Mouse (Mus musculus) liver, adult 2 months (tissue): ENCODE data around the gene Npc2. TPM values are rescaled to one million over a fixed set of nuclear protein-coding genes. Genes with fewer than 3 reads are reported as not detected.

Experiments used
- DNase-seq: peaks from one replicate; pipeline ENCODE4 v3.0.0-alpha.2; 2011; ENCODE audit warnings: low read depth, low spot score; ENCODE audit errors: extremely low read depth
- H3K27ac ChIP-seq: fragments of 200-500 bp; replicated peaks from 2 replicates; pipeline ENCODE4 v1.5.1; 2012; ENCODE audit warnings: low read depth, mild to moderate bottlenecking, control low read depth, inconsistent platforms, low read length; ENCODE audit not compliant: insufficient read depth
- H3K27me3 ChIP-seq: fragments of 200-500 bp; 2 replicates; pipeline ENCODE4 v1.6.1; 2012; ENCODE audit warnings: mild to moderate bottlenecking, moderate library complexity, low read length, inconsistent platforms; ENCODE audit not compliant: control insufficient read depth, insufficient read depth
- H3K36me3 ChIP-seq: fragments of 200-500 bp; 2 replicates; pipeline ENCODE4 v1.6.1; 2012; ENCODE audit warnings: low read length, inconsistent platforms; ENCODE audit not compliant: control insufficient read depth, insufficient read depth
- H3K4me1 ChIP-seq: fragments of 200-500 bp; 2 replicates; pipeline ENCODE4 v1.6.1; 2011; ENCODE audit warnings: low read length; ENCODE audit not compliant: control insufficient read depth, insufficient read depth
- H3K4me3 ChIP-seq: fragments of 200-500 bp; 2 replicates; pipeline ENCODE4 v1.5.1; 2011; ENCODE audit warnings: low read depth, mild to moderate bottlenecking, control low read depth, low read length, moderate library complexity; ENCODE audit not compliant: insufficient read depth
- H3K79me2 ChIP-seq: fragments of 200-500 bp; 2 replicates; pipeline ENCODE4 v1.6.1; 2012; ENCODE audit warnings: inconsistent platforms, mild to moderate bottlenecking, low read length, moderate library complexity; ENCODE audit not compliant: control insufficient read depth, insufficient read depth
- H3K9ac ChIP-seq: fragments of 200-500 bp; 2 replicates; pipeline ENCODE4 v1.6.1; 2012; ENCODE audit warnings: low read depth, mild to moderate bottlenecking, control low read depth, inconsistent platforms, low read length
- CTCF ChIP-seq: fragments of 200-500 bp; IDR thresholded peaks from 2 replicates; pipeline ENCODE4 v1.5.1; 2011; ENCODE audit warnings: low read depth, low read length, control low read depth
- POLR2A ChIP-seq: fragments of 200-500 bp; IDR thresholded peaks from 2 replicates; pipeline ENCODE4 v1.6.1; 2011; ENCODE audit warnings: low read length, control low read depth; ENCODE audit not compliant: insufficient read depth; ENCODE audit errors: extremely low read depth
- WGBS: fragments of 180-500 bp; shearing (Covaris S2); methylation state at CpG from one replicate; pipeline ENCODE4 v1.1.7; 2018; 5-methylcytosine and 5-hydroxymethylcytosine counted together
- polyA plus RNA-seq: library from polyadenylated mRNA; depleted of rRNA; stranded (reverse); fragments of >200 nt; gene quantifications from 2 replicates; pipeline ENCODE4 v1.2.3, GENCODE M21; 2012
- total RNA-seq: library from RNA; depleted of rRNA; stranded (reverse); fragments of >200 nt; gene quantifications from 2 replicates; pipeline ENCODE4 v1.2.3, GENCODE M21; 2014

Gene Npc2
- total and polyA plus RNA-seq, 2 experiments: 40.2 to 85.8 TPM

- H3K79me2 ChIP-seq: no peaks in the 10 kb centered on the region
- H3K36me3 ChIP-seq: peaks cover 10% of the 10 kb centered on the region; the same call in 1 of the 2 replicates
- 71% methylated on average over 16 of the region's 16 CpGs for WGBS
- H3K27ac ChIP-seq: no peak overlapping the region
- no peaks in the 10 kb centered on the region for H3K27me3 ChIP-seq
- no peaks in the 10 kb centered on the region for H3K4me1 ChIP-seq
- no peak for DNase-seq
- no peak overlapping the region for H3K9ac ChIP-seq
- no peak overlapping the region for H3K4me3 ChIP-seq
- TF ChIP-seq POLR2A: no peak
- TF ChIP-seq CTCF: peak; percentile 45; the same call in 1 of the 2 replicates
Observed at GRCm38 (mm10) chr12:84755008-84755695, 17.8 kb downstream of the Npc2 start.

GRCm38 (mm10) chr12:84752131-84752977, 20.6 kb downstream of the Npc2 start:
- Histone ChIP-seq H3K27ac (no peak overlapping the region), H3K4me1 (no peaks in the 10 kb centered on the region), H3K4me3 (no peak overlapping the region), H3K27me3 (no peaks in the 10 kb centered on the region), H3K36me3 (peaks cover 2% of the 10 kb centered on the region; the same call in 1 of the 2 replicates), H3K79me2 (no peaks in the 10 kb centered on the region), H3K9ac (no peak overlapping the region)
- TF ChIP-seq POLR2A (no peak), CTCF (no peak)
- 51% methylated on average over 14 of the region's 14 CpGs for WGBS
- DNase-seq: peak; percentile 39

- TF ChIP-seq POLR2A (no peak), CTCF (no peak)
- Histone ChIP-seq H3K79me2 (no peaks in the 10 kb centered on the region), H3K9ac (no peak overlapping the region), H3K27ac (no peak overlapping the region), H3K4me1 (no peaks in the 10 kb centered on the region), H3K27me3 (no peaks in the 10 kb centered on the region), H3K4me3 (no peak overlapping the region), H3K36me3 (no peaks in the 10 kb centered on the region)
- 65% methylated on average over 14 of the region's 14 CpGs for WGBS
- no peak for DNase-seq
Observed at GRCm38 (mm10) chr12:84750661-84751060, 22.3 kb downstream of the Npc2 start.

- no peaks in the 10 kb centered on the region for H3K27me3 ChIP-seq
- H3K9ac ChIP-seq: no peak overlapping the region
- DNase-seq: peak; percentile 29
- WGBS: 56% methylated on average over 3 of the region's 3 CpGs
- no peaks in the 10 kb centered on the region for H3K36me3 ChIP-seq
- no peaks in the 10 kb centered on the region for H3K4me1 ChIP-seq
- H3K4me3 ChIP-seq: no peak overlapping the region
- H3K79me2 ChIP-seq: no peaks in the 10 kb centered on the region
- no peak overlapping the region for H3K27ac ChIP-seq
- no peak for TF ChIP-seq POLR2A
- TF ChIP-seq CTCF: no peak
Observed at GRCm38 (mm10) chr12:84748134-84748533, 24.8 kb downstream of the Npc2 start.

GRCm38 (mm10) chr12:84745700-84746099, 27.3 kb downstream of the Npc2 start:
- no peak overlapping the region for H3K4me3 ChIP-seq
- no peaks in the 10 kb centered on the region for H3K27me3 ChIP-seq
- no peaks in the 10 kb centered on the region for H3K4me1 ChIP-seq
- 62% methylated on average over 4 of the region's 4 CpGs for WGBS
- H3K36me3 ChIP-seq: no peaks in the 10 kb centered on the region
- H3K9ac ChIP-seq: no peak overlapping the region
- no peaks in the 10 kb centered on the region for H3K79me2 ChIP-seq
- no peak for DNase-seq
- no peak overlapping the region for H3K27ac ChIP-seq
- TF ChIP-seq CTCF (no peak), POLR2A (no peak)

- no peak for TF ChIP-seq CTCF
- TF ChIP-seq POLR2A: no peak
- Histone ChIP-seq H3K79me2 (no peaks in the 10 kb centered on the region), H3K36me3 (no peaks in the 10 kb centered on the region), H3K27ac (no peak overlapping the region), H3K4me3 (no peak overlapping the region), H3K4me1 (no peaks in the 10 kb centered on the region), H3K9ac (no peak overlapping the region), H3K27me3 (no peaks in the 10 kb centered on the region)
- DNase-seq: no peak
- whole genome bisulfite sequencing: 90% methylated on average over 10 of the region's 10 CpGs
Observed at GRCm38 (mm10) chr12:84743496-84743895, 29.5 kb downstream of the Npc2 start.
